Mouse (Mus musculus): Measurements from ENCODE around the gene Trabd. TPM values are rescaled to one million over a fixed set of nuclear protein-coding genes. Genes with fewer than 3 reads are reported as not detected.

The Trabd gene
- polyA plus RNA-seq, 1 experiment from 2014 or later = 38.7 TPM

DNA sequence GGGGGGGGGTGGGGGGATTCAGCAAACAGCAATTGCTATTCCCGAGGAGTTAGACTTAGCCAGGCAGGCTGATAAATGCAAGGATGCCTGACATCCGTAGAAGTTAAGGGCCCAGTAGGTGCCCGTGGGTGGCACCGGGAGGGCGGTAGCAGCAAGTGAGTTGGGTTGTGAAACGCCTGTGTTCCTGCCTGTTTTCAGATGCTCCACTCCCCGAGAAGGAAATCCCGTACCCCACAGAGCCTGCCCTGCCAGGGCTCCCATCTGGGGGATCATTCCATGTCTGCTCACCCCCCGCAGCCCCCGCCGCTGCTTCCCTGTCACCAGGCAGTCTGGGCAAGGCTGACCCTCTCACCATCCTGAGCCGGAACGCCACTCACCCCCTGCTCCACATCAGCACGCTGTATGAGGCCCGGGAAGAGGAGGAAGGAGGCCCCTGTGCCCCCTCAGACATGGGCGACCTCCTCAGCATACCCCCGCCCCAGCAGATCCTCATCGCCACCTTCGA is 5.5 kb upstream of the Trabd start:
- no peaks in the 10 kb centered on the region for H3K4me1 ChIP-seq (ENCODE audit: control insufficient read depth, insufficient read depth, low read length)
- no peak overlapping the region for H3K4me2 ChIP-seq (ENCODE audit: low read length)
- peaks cover 29% of the 10 kb centered on the region for H3K36me3 ChIP-seq (ENCODE audit: control insufficient read depth, insufficient read depth, low read length)
- H3K9me3 ChIP-seq (ENCODE audit: control insufficient read depth, low read length) = no peaks in the 10 kb centered on the region
- no peak overlapping the region for H3K9ac ChIP-seq (replicated peaks; ENCODE audit: low read length)
- DNase-seq = no peak
- H3K27ac ChIP-seq (replicated peaks; ENCODE audit: low read depth, low read length) = no peak overlapping the region
- peaks cover 22% of the 10 kb centered on the region for H3K27me3 ChIP-seq (ENCODE audit: control insufficient read depth, insufficient read depth, low read length)
- WGBS = 77% methylated on average over 19 of the region's 19 CpGs
- ATAC-seq (ENCODE audit: low FRiP score, low TSS enrichment) = no peak
- H3K4me3 ChIP-seq (replicated peaks; ENCODE audit: low read depth, low read length) = no peak overlapping the region

DNA sequence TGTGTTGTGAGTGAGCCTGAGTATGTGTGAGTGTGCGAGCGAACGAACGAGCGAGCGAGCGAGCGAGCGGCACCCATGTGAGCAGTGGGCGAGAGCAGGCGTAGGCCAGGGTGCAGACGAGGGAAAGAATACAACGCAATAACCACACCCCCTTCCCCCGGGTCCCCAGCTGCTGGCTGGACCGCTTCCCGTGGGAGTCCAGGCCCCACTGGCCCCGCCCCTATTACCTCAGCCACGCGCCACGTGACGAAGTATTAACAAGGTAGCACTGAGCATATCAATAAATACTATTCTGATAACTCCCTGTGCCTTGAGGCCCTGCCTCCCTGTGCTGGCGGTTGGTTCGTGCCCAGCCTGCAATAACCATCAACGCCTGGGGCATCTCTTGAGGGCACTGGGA is 4.3 kb upstream of the Trabd start:
- no peak for DNase-seq
- Histone ChIP-seq H3K36me3 (ENCODE audit: control insufficient read depth, insufficient read depth, low read length) (peaks cover 29% of the 10 kb centered on the region), H3K9me3 (ENCODE audit: control insufficient read depth, low read length) (no peaks in the 10 kb centered on the region), H3K4me1 (ENCODE audit: control insufficient read depth, insufficient read depth, low read length) (peaks cover 9% of the 10 kb centered on the region), H3K27ac (replicated peaks; ENCODE audit: low read depth, low read length) (no peak overlapping the region), H3K9ac (replicated peaks; ENCODE audit: low read length) (no peak overlapping the region), H3K4me3 (replicated peaks; ENCODE audit: low read depth, low read length) (no peak overlapping the region), H3K4me2 (ENCODE audit: low read length) (no peak overlapping the region), H3K27me3 (ENCODE audit: control insufficient read depth, insufficient read depth, low read length) (peaks cover 22% of the 10 kb centered on the region)
- WGBS = 76% methylated on average over 24 of the region's 24 CpGs
- ATAC-seq (ENCODE audit: low FRiP score, low TSS enrichment) = no peak

DNA sequence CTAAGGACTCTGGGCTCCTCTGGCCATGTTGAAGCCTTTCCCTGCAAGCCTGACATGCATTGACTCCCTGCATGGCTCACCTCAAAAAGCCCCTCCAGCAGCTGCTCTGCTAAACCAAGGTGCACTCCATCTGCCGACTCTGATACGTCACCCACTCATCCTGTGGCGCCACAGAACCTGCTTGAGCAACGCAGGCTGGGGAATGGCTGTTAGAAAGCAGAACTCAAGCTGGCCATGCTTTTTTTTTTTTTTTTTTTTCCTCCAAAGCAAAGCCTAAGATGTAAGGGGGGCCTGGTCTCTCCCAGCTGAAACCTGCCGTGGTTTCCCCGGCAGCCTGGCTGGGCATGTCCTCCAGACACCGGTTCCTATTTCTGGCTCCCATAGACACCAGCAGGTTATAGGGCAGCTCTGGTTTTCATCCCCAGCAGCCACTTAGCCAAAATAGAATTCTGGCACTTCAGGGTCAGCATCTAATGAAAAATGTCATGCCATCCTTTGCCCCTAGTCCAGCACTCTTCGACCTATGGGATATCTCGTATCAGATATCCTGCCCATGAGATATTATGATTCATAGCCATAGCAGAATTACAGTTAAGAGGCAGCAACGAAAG is 826 bp upstream of the Trabd start:
- Histone ChIP-seq H3K9ac (replicated peaks; ENCODE audit: low read length) (no peak overlapping the region; the same call in 1 of the 2 replicates), H3K9me3 (ENCODE audit: control insufficient read depth, low read length) (no peaks in the 10 kb centered on the region), H3K27ac (replicated peaks; ENCODE audit: low read depth, low read length) (no peak overlapping the region), H3K4me1 (ENCODE audit: control insufficient read depth, insufficient read depth, low read length) (peaks cover 29% of the 10 kb centered on the region), H3K4me2 (ENCODE audit: low read length) (no peak overlapping the region), H3K4me3 (replicated peaks; ENCODE audit: low read depth, low read length) (no peak overlapping the region), H3K27me3 (ENCODE audit: control insufficient read depth, insufficient read depth, low read length) (no peaks in the 10 kb centered on the region), H3K36me3 (ENCODE audit: control insufficient read depth, insufficient read depth, low read length) (peaks cover 14% of the 10 kb centered on the region; the same call in 1 of the 2 replicates)
- no peak for DNase-seq
- WGBS = 86% methylated on average over 10 of the region's 10 CpGs
- ATAC-seq (ENCODE audit: low FRiP score, low TSS enrichment) = no peak

DNA sequence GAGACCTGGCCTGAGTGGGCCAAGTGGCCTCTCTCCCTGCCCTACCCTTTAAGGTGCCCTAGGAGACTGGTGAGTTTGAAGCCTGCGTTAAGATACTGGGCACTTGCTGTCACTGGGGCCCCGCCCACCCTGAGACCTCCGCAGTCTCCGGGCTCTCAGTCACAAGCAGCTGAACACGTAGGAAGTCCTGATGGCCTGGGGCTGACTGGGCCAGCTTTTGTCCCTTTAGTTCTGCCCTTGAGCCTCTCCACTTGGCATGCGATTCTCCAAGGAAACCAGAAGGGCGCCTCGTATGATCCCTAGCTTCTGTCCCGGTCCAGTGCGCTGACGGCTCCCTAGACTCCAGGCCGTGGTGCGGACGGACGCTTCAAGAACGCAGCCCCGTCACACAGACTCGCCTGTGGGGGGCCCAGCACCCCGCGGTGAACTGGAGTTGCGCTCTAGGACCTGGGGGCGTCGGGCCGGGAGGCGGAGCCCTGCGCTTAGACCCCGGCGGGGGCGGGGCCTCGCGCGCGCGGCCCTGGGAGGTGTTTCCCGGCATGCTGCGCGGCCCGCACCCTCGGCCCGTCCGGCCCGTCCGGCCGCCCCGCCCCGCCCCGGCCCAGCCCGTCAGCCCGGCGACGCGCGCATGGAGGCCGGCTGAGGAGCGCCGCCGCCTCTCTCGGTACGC is 689 bp downstream of the Trabd start:
- DNase-seq (peak; percentile 97), ATAC-seq (ENCODE audit: low FRiP score, low TSS enrichment) (peak; percentile 96)
- Histone ChIP-seq H3K4me1 (ENCODE audit: control insufficient read depth, insufficient read depth, low read length) (peaks cover 29% of the 10 kb centered on the region), H3K27ac (replicated peaks; ENCODE audit: low read depth, low read length) (peak overlapping the region; percentile 89), H3K4me3 (replicated peaks; ENCODE audit: low read depth, low read length) (peak overlapping the region; percentile 80), H3K36me3 (ENCODE audit: control insufficient read depth, insufficient read depth, low read length) (peaks cover 5% of the 10 kb centered on the region; the same call in 1 of the 2 replicates), H3K27me3 (ENCODE audit: control insufficient read depth, insufficient read depth, low read length) (no peaks in the 10 kb centered on the region), H3K9ac (replicated peaks; ENCODE audit: low read length) (peak overlapping the region; percentile 85), H3K9me3 (ENCODE audit: control insufficient read depth, low read length) (no peaks in the 10 kb centered on the region), H3K4me2 (ENCODE audit: low read length) (peak overlapping the region; percentile 93)
- under 1% methylated on average over 58 of the region's 59 CpGs for WGBS

DNA sequence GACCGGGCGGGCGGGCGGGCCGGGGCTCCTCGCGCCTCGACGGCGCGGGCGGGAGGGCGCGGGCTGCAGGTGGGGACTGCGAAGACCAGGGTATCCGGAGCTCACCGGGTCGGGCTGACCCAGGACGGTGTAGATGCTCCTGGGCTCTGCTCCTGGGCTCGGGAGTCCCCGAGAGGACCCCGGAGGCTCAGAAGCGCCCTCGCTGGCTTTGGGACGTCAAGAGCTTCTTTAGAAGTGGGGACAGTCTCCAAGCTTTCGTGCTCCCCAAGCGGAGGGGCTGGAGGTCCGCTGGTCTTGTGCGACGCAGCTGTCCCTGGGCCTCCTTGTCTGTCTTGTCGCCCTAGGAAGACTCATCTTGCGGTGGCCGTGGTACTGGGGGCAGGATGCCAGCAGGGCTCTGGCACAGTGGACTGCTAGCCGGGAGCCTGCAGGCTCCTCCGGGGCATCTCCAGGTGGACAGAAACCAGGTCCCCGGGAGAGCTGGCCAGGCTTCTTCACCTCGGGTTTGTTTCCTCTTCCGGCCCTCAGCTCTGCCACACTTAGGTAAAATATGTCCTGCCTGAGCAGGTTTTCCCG is 1.3 kb downstream of the Trabd start:
- Histone ChIP-seq H3K4me1 (ENCODE audit: control insufficient read depth, insufficient read depth, low read length) (peaks cover 29% of the 10 kb centered on the region), H3K4me2 (ENCODE audit: low read length) (peak overlapping the region; percentile 93), H3K27ac (replicated peaks; ENCODE audit: low read depth, low read length) (peak overlapping the region; percentile 89), H3K36me3 (ENCODE audit: control insufficient read depth, insufficient read depth, low read length) (peaks cover 8% of the 10 kb centered on the region), H3K9ac (replicated peaks; ENCODE audit: low read length) (peak overlapping the region; percentile 85), H3K4me3 (replicated peaks; ENCODE audit: low read depth, low read length) (peak overlapping the region; percentile 80), H3K27me3 (ENCODE audit: control insufficient read depth, insufficient read depth, low read length) (no peaks in the 10 kb centered on the region), H3K9me3 (ENCODE audit: control insufficient read depth, low read length) (no peaks in the 10 kb centered on the region)
- peak; percentile 65 for DNase-seq
- WGBS = 2% methylated on average over 39 of the region's 39 CpGs
- 0 out of 2 replicates have a peak, but pooled peaks have one; percentile 29 for ATAC-seq (ENCODE audit: low FRiP score, low TSS enrichment)

DNA sequence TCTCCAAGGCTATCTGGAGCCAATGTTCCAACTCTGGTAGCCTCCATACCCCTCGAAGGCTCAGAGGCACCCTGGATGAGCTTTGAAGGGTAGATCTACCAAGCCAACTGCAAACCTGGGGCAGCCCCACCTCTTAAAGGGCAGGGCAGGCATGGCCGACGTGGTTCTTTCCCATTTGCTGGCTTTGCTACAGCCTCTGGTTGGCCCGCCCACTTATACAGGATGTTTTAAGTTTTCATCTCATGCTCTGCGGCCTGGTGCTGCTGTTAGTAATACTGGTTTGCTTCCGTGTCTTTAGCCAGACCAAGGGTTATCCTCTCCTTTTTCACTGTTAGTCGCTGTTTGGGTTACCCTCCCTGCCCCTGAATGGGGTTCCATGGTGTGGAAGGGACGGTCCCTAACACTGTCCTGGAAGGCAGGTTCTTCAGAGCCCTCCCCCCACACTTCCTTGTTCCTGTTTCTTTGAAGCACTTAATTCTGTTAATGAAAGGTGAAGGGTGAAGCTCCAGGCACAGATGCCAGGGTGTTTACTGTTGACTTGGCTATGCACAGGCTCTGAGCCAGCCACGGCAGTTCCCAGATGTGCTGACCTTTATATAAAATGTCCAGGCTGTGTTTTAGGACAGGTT is 3.4 kb downstream of the Trabd start:
- peaks cover 29% of the 10 kb centered on the region for H3K36me3 ChIP-seq (ENCODE audit: control insufficient read depth, insufficient read depth, low read length)
- no peak for ATAC-seq (ENCODE audit: low FRiP score, low TSS enrichment)

DNA sequence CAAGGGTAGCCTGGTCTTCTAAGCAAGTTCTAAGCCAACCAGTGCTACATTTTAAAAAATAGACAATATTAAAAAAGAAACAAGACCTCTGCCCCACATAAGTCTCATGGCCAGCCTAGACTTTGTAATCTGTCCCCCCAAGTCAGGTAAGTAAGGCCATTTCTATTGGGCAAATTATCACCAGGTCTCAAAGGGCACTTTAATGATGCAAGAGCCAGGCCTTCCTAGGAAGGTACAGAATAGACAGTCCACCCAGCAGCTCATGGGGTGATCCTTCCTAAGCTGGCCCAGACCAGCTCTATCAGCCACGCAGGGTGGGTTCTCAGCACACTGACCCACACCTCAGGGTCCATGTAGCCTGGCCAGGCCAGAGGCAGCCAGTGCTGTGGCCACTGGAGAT is 9.0 kb downstream of the Trabd start:
- Histone ChIP-seq H3K9me3 (ENCODE audit: control insufficient read depth, low read length) (no peaks in the 10 kb centered on the region), H3K27ac (replicated peaks; ENCODE audit: low read depth, low read length) (no peak overlapping the region), H3K4me3 (replicated peaks; ENCODE audit: low read depth, low read length) (no peak overlapping the region), H3K36me3 (ENCODE audit: control insufficient read depth, insufficient read depth, low read length) (peaks cover 69% of the 10 kb centered on the region), H3K27me3 (ENCODE audit: control insufficient read depth, insufficient read depth, low read length) (no peaks in the 10 kb centered on the region), H3K9ac (replicated peaks; ENCODE audit: low read length) (no peak overlapping the region), H3K4me2 (ENCODE audit: low read length) (no peak overlapping the region), H3K4me1 (ENCODE audit: control insufficient read depth, insufficient read depth, low read length) (peaks cover 8% of the 10 kb centered on the region; the same call in 1 of the 2 replicates)
- no peak for ATAC-seq (ENCODE audit: low FRiP score, low TSS enrichment)
- 96% methylated on average over 1 of the region's 1 CpGs for WGBS
- DNase-seq = no peak

More for the DNA sequence above, 3.4 kb downstream of the Trabd start:
- 0 out of 2 replicates have a peak overlapping the region, but pooled peaks have one; percentile 20 for H3K9ac ChIP-seq (replicated peaks; ENCODE audit: low read length)
- DNase-seq = no peak
- no peak overlapping the region for H3K4me3 ChIP-seq (replicated peaks; ENCODE audit: low read depth, low read length)
- no peaks in the 10 kb centered on the region for H3K27me3 ChIP-seq (ENCODE audit: control insufficient read depth, insufficient read depth, low read length)
- no peak overlapping the region for H3K27ac ChIP-seq (replicated peaks; ENCODE audit: low read depth, low read length)
- 83% methylated on average over 9 of the region's 9 CpGs for WGBS
- H3K9me3 ChIP-seq (ENCODE audit: control insufficient read depth, low read length) = no peaks in the 10 kb centered on the region
- peaks cover 29% of the 10 kb centered on the region for H3K4me1 ChIP-seq (ENCODE audit: control insufficient read depth, insufficient read depth, low read length)
- peak overlapping the region; percentile 93 for H3K4me2 ChIP-seq (ENCODE audit: low read length)

DNA sequence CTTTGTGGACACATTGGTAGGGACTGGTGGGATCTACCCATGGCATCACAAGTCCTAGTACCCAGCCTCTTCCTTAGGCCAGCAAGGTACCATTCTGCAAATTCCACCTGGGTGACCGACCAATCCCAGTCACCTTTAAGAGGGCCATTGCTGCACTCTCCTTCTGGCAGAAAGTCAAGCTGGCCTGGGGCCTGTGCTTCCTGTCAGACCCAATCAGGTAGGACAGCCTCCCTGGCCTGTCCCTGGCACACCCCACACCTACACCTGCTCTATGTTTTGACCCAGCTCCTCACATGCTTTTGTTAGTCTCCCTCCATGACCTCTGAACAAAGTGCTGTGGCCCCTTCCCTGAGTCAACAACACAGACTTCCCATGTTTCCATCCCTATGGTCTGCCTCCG is 9.9 kb downstream of the Trabd start:
- H3K36me3 ChIP-seq (ENCODE audit: control insufficient read depth, insufficient read depth, low read length) = peaks cover 65% of the 10 kb centered on the region
- H3K9ac ChIP-seq (replicated peaks; ENCODE audit: low read length) = no peak overlapping the region
- DNase-seq = no peak
- H3K27ac ChIP-seq (replicated peaks; ENCODE audit: low read depth, low read length) = no peak overlapping the region
- H3K27me3 ChIP-seq (ENCODE audit: control insufficient read depth, insufficient read depth, low read length) = no peaks in the 10 kb centered on the region
- ATAC-seq (ENCODE audit: low FRiP score, low TSS enrichment) = no peak
- peaks cover 10% of the 10 kb centered on the region for H3K4me1 ChIP-seq (ENCODE audit: control insufficient read depth, insufficient read depth, low read length)
- no peak overlapping the region for H3K4me2 ChIP-seq (ENCODE audit: low read length)
- no peaks in the 10 kb centered on the region for H3K9me3 ChIP-seq (ENCODE audit: control insufficient read depth, low read length)
- 92% methylated on average over 2 of the region's 2 CpGs for WGBS
- no peak overlapping the region for H3K4me3 ChIP-seq (replicated peaks; ENCODE audit: low read depth, low read length)
